Mouse (Mus musculus): ENCODE data around the gene Ccl2. TPM values are rescaled to one million over a fixed set of nuclear protein-coding genes. Genes with fewer than 3 reads are reported as not detected.

Ccl2 gene
- total and polyA plus RNA-seq, 3 experiments = 0.15 TPM; not detected in 2

DNA sequence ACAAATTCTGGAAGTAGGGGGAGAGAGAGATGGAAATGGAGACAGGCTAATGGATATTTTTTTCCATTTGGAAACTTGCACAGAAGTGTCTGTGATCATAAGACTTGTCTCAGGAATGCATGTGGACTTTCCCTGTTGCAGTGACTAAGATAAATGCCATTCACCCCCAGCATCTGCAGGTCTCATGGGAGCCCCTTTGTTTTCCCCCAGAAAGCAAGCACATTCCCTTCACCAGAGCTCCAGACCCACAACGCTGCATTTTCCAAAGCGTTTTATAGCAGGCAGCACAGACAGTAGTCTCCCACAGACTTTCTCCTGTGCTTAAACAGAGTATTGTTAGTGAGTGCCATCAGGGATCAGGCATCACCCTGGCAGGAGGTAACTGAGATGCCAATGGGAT, 16.0 kb upstream of the Ccl2 start:
- Histone ChIP-seq H3K27me3 (ENCODE audit: control insufficient read depth in 1 of 2, insufficient read depth in 2 of 2, low read length in 2 of 2) (no peaks in the 10 kb centered on the region), H3K4me1 (ENCODE audit: control insufficient read depth in 1 of 2, insufficient read depth in 2 of 2, low read length in 2 of 2) (no peaks in the 10 kb centered on the region), H3K4me3 (ENCODE audit: control insufficient read depth in 1 of 2, insufficient read depth in 1 of 2, low read depth in 2 of 2, low read length in 2 of 2) (no peak overlapping the region), H3K9me3 (replicated peaks; ENCODE audit: insufficient read depth, low read length) (no peaks in the 10 kb centered on the region), H3K36me3 (ENCODE audit: control insufficient read depth in 1 of 2, insufficient read depth in 2 of 2, low read length in 2 of 2) (no peaks in the 10 kb centered on the region), H3K27ac (ENCODE audit: control insufficient read depth, low read depth, low read length) (no peak overlapping the region), H3K9ac (ENCODE audit: control insufficient read depth, low read depth, low read length, poor library complexity, severe bottlenecking) (no peak overlapping the region), H3K79me2 (ENCODE audit: control insufficient read depth, insufficient read depth, low read length, poor library complexity) (no peaks in the 10 kb centered on the region)
- TF ChIP-seq MAX (IDR thresholded peaks at IDR 0.05; ENCODE audit: low read length) (no peak), EP300 (IDR thresholded peaks at IDR 0.05; ENCODE audit: low read depth in 1 of 2, low read length in 2 of 2) (no peak), ZMIZ1 (IDR thresholded peaks at IDR 0.05; ENCODE audit: low read depth, low read length) (no peak), BHLHE40 (IDR thresholded peaks at IDR 0.05; ENCODE audit: borderline replicate concordance, low read depth, low read length) (no peak), USF1 (IDR thresholded peaks at IDR 0.05; ENCODE audit: low read depth, low read length) (no peak)
- DNase-seq (ENCODE audit: low read depth, low spot score) = no peak

DNA sequence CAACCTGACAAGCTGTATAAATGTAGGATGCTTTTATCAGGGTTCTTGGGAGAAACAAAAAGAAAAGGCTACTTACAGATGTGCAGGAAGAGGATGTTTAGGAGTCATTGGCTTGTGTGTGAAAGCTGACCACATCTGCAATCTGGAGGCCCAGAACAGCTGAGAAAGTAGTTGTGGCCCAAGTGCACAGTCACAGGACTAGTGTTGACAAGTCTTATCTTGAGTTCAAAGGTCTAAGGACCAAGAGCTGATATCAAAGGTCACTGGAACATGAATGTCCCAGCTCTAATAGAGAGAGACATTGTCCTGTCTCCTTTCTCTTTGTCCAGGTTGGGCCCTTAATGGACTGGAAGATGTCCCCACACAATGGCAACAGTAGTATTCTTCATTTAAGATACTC, 15.6 kb upstream of the Ccl2 start:
- no peak for DNase-seq (ENCODE audit: low read depth, low spot score)
- H3K4me3 ChIP-seq (ENCODE audit: control insufficient read depth in 1 of 2, insufficient read depth in 1 of 2, low read depth in 2 of 2, low read length in 2 of 2) = no peak overlapping the region
- H3K9ac ChIP-seq (ENCODE audit: control insufficient read depth, low read depth, low read length, poor library complexity, severe bottlenecking) = no peak overlapping the region
- no peaks in the 10 kb centered on the region for H3K9me3 ChIP-seq (replicated peaks; ENCODE audit: insufficient read depth, low read length)
- TF ChIP-seq HCFC1 (IDR thresholded peaks at IDR 0.05; ENCODE audit: low read depth, low read length) (no peak), ZNF384 (IDR thresholded peaks at IDR 0.05; ENCODE audit: low read depth, low read length) (no peak), TCF12 (IDR thresholded peaks at IDR 0.05; ENCODE audit: low read depth, low read length) (no peak), SIN3A (IDR thresholded peaks at IDR 0.05; ENCODE audit: low read length) (no peak), BHLHE40 (IDR thresholded peaks at IDR 0.05; ENCODE audit: borderline replicate concordance, low read depth, low read length) (no peak), ZMIZ1 (IDR thresholded peaks at IDR 0.05; ENCODE audit: low read depth, low read length) (no peak)
- H3K79me2 ChIP-seq (ENCODE audit: control insufficient read depth, insufficient read depth, low read length, poor library complexity) = no peaks in the 10 kb centered on the region
- no peaks in the 10 kb centered on the region for H3K36me3 ChIP-seq (ENCODE audit: control insufficient read depth in 1 of 2, insufficient read depth in 2 of 2, low read length in 2 of 2)
- H3K4me1 ChIP-seq (ENCODE audit: control insufficient read depth in 1 of 2, insufficient read depth in 2 of 2, low read length in 2 of 2) = no peaks in the 10 kb centered on the region
- H3K27me3 ChIP-seq (ENCODE audit: control insufficient read depth in 1 of 2, insufficient read depth in 2 of 2, low read length in 2 of 2) = no peaks in the 10 kb centered on the region
- no peak overlapping the region for H3K27ac ChIP-seq (ENCODE audit: control insufficient read depth, low read depth, low read length)

DNA sequence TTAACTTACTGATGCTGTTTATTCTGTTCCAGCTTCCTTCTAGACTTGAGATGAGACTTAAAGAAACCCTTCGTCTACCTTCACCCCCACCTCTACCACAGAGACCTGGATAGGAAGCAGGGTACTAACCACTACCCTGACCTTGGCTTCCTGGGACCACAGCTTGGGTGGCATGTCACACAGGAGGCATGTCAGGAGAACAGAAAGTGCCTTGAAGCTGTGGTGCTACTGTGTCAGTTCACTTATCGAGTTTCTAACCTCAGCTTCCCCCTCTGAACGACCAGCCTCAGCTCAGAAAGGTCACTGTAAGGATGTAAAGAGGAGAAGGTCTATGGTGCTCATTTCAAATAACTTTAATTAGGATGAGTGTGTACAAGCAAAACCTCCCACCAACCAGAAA, 14.0 kb upstream of the Ccl2 start:
- no peaks in the 10 kb centered on the region for H3K9me3 ChIP-seq (replicated peaks; ENCODE audit: insufficient read depth, low read length)
- no peaks in the 10 kb centered on the region for H3K36me3 ChIP-seq (ENCODE audit: control insufficient read depth in 1 of 2, insufficient read depth in 2 of 2, low read length in 2 of 2)
- no peak for TF ChIP-seq E2F4 (IDR thresholded peaks at IDR 0.05; ENCODE audit: borderline replicate concordance, low read depth, low read length)
- TF ChIP-seq POLR2AphosphoS2 (IDR thresholded peaks at IDR 0.05; ENCODE audit: low read length) = no peak
- no peak for TF ChIP-seq ZKSCAN1 (IDR thresholded peaks at IDR 0.05; ENCODE audit: low read depth, low read length)
- no peak for TF ChIP-seq MAX (IDR thresholded peaks at IDR 0.05; ENCODE audit: low read length)
- no peak for TF ChIP-seq SMC3 (IDR thresholded peaks at IDR 0.05; ENCODE audit: low read depth, low read length)
- TF ChIP-seq MAFK (IDR thresholded peaks at IDR 0.05; ENCODE audit: borderline replicate concordance, low read depth, low read length) = no peak
- no peak for TF ChIP-seq CHD2 (IDR thresholded peaks at IDR 0.05; ENCODE audit: low read length)
- TF ChIP-seq MXI1 (IDR thresholded peaks at IDR 0.05; ENCODE audit: low read depth, low read length) = no peak
- no peak for DNase-seq (ENCODE audit: low read depth, low spot score)
- no peak overlapping the region for H3K27ac ChIP-seq (ENCODE audit: control insufficient read depth, low read depth, low read length)
- H3K79me2 ChIP-seq (ENCODE audit: control insufficient read depth, insufficient read depth, low read length, poor library complexity) = no peaks in the 10 kb centered on the region
- H3K4me3 ChIP-seq (ENCODE audit: control insufficient read depth in 1 of 2, insufficient read depth in 1 of 2, low read depth in 2 of 2, low read length in 2 of 2) = no peak overlapping the region
- no peak overlapping the region for H3K9ac ChIP-seq (ENCODE audit: control insufficient read depth, low read depth, low read length, poor library complexity, severe bottlenecking)
- H3K27me3 ChIP-seq (ENCODE audit: control insufficient read depth in 1 of 2, insufficient read depth in 2 of 2, low read length in 2 of 2) = no peaks in the 10 kb centered on the region
- H3K4me1 ChIP-seq (ENCODE audit: control insufficient read depth in 1 of 2, insufficient read depth in 2 of 2, low read length in 2 of 2) = no peaks in the 10 kb centered on the region
